Mouse (Mus musculus): ENCODE measurements at regions not wholly inside any gene's neighbourhood (a gene's known extent, or its start where the extent isn't known, plus 50 kb on each side); places are given as distances from the start of the nearest gene placed in this dataset.

- DNase-seq (ENCODE audit: low read depth, low spot score): no peak
Measured at GRCm38 (mm10) chr14:111877524-111877923, 202.6 kb downstream of the Slitrk5 start.

GRCm38 (mm10) chr14:111878033-111878432, 203.1 kb downstream of the Slitrk5 start:
- peak; percentile 59 for DNase-seq (ENCODE audit: low read depth, low spot score)

- DNase-seq (ENCODE audit: low read depth, low spot score): peak; percentile 41
Measured at GRCm38 (mm10) chr14:111883952-111884351, 209.1 kb downstream of the Slitrk5 start.

- no peak for DNase-seq (ENCODE audit: low read depth, low spot score)
Measured at GRCm38 (mm10) chr14:111887688-111888087, 212.8 kb downstream of the Slitrk5 start.

- no peak for DNase-seq (ENCODE audit: low read depth, low spot score)
Measured at GRCm38 (mm10) chr14:111888781-111889180, 213.9 kb downstream of the Slitrk5 start.

Data from brain, adult 2 months (tissue).